Mouse (Mus musculus): ENCODE data around the gene Osgin1.

The Osgin1 gene

GRCm38 (mm10) chr8:119433582-119434174 is at the start of gene Osgin1:
Gene Osgin1 (plus strand): TSS chr8:119434124.
- no peak for DNase-seq

DNA sequence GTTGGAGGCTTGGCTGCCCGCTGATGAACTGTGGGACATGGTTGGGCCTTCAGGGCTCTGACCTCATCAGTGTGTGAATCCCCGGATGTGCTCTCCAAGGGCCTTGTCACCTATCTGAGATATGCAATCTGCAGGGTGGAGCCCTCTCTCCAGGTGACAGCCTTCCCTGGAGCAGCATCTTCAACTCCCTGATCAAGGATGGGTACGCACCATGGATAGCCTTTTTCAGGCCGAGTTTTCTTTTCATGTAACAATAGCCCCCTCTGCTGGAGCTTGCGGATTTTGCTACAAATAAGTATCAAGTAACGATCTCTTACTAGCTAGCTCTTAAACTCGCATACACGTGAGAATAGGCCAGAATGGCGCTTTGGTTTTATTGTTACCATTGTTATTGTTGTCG is 49.4 kb upstream of the Osgin1 start:
- DNase-seq = peak; percentile 73

DNA sequence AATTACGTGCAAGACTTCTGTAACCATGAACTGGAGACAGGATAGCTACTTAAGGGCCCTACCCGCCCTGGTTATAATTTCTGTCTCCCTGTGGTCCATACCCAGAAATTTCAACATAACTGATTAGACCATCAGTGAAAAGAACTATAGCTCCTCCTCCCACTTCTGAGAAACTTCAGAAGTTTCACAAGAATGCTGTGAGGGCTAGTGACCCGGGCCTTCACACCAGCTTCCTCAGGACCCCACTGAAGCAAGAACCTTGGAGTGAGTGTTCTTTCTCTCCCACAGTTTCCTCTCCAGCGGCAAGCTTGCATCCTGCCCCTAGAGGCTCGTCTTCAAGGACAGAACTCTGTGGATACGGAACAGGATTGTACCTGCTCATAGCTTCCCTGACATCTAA is 48.1 kb upstream of the Osgin1 start:
- DNase-seq = no peak

DNA sequence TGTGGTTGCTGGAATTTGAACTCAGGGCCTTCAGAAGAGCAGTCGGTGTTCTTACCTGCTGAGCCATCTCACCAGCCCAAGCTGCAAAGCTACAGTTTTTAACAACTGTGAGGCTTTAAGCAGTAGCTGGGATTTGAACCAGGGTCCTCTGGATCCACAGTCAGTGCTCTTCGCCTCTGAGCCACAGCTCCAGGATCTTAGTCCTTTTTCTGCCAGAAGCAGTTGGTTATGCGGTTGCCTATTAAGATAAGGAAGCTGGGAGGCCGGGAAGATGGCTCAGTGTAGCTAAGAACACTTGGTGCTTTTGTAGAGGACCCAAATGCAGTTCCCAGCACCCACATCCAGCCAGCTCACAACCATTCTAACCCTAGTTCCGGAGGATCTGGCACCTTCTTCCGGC is 46.9 kb upstream of the Osgin1 start:
- no peak for DNase-seq

DNA sequence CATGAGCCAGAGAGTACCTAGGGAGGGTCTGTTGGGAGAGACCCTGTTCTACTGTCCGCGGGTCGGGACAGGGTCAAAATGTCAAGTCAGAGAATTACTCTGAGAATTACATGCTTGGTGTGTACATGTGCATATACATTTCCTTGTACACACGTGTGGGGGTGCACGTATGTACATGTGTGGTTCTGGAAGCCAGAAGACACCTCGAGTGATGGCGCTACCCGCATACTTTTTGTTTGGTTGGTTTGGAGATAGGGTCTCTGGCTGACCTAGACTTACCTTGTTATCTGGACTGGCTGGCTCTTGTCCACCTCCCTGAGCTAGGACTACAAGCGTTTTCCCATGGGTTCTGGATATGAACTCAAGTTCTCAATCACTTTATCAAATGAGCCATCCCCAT is 39.8 kb upstream of the Osgin1 start:
- DNase-seq = no peak

DNA sequence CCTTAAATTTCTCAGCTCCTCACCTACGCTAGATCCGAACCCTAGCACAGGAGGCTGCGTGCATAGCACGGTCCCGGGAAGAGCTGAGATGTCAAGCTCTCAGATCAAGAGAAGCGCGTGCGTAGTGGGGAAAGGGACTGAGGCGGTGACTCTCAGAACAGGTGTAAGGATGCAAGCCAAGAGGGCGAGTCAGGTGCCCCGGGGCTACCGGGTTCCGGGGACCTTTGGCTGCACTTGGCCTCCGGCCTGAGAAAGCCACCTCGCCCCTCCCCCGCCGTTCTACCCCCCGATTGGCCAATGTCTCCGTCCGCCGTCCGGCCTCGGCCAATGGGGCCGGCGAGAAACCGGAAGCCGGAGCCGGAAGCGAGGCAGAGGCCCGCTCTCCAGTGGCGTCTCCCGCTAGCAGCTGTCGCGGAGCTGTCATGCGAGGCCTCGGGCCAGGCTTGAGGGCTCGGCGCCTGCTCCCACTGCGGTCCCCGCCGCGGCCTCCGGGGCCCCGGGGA is 39.3 kb upstream of the Osgin1 start, which contains the start of gene Mlycd:
Gene Mlycd, plus strand, starts transcription at position 355 of the 503 bp plus-strand sequence.
- peak; percentile 95 for DNase-seq

- DNase-seq = no peak
These were observed 38.6 kb upstream of the Osgin1 start for GRCm38 (mm10) chr8:119395072-119395950.

DNA sequence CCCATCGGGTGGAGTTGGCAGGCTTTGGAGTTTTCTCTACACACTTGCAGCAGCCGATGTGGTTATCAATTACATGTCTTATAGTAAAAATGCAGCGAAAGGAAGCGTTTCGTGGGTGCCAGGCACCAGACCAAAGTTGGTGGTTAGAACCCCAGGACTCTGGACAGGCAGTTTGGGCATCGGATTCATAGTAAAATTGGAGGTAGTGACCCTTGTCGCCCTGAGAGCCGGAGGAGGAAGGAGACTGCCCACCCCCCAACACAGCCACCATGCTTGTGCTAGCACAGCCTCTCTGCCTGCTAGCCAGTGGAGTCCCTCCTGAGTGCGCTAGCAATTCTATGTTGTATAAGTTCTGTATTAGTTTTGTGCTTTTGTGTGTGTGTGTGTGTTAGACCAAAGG is 35.4 kb upstream of the Osgin1 start:
- DNase-seq = no peak

DNA sequence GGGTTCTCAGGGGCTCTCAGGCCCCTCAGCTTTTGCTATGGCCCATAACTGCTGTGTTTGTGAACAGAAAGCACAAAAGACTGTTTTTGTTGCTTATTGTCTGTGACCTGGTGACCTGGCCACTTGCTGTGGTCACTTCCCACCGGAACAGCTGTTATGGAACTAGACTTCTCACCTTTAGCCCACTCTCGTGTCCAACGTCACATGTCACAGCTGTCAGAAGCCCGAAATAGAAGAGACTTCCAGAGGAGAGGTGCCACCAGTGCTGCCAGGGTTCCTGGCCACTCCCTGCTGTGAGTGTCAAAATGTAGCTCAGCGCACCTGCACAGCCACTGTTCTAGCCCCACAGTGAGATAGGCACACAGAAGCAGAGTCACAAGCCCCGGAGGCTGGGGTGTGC is 34.7 kb upstream of the Osgin1 start:
- DNase-seq = no peak

DNA sequence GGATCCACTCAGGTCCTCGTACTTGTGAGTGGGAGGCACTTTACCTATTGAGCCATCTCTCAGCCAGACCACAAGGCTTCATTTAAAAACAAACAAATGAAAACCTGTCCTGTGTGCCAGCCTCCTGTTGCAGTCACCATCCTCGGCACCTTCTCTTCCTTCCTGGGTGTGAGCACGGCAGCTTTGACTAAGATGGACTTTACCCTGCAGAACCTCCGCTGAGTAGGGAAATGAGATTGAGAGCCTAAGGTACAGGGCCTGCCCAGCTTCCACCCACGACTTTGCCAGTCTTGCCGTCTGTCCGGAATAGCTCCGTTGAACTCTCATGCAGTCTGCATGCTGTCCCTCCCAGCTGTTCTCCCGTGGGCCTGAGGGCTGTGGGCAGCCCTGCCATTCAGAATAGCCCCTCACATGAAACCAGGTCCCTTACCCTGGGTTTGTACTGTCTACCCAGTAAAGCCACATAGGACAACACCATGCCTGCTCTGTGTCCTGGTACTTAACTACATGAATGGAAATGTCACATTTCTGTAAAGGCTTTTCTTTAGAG is 33.7 kb upstream of the Osgin1 start:
- no peak for DNase-seq

- no peak for DNase-seq
These were observed 33.0 kb upstream of the Osgin1 start for GRCm38 (mm10) chr8:119400904-119401303.

DNA sequence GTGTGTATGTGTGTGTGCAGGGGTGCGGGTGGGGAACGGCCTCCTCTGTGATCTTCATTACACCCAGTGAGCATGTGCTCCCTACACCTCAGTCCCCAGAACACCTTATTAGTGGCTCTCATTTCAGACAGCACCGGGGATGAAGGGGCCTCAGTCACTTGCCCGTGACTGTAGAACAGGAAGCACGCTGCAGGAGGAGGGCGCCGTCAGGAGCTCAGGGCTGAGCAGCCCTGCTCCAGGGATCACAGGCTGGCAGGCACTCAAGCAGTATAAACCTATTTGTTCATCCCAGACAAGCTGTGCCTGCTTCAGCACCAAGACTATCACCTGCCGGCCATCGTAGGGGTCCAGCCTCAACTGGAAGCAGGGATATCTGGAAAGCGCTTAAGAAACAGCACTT is 30.0 kb upstream of the Osgin1 start:
- DNase-seq = no peak

GRCm38 (mm10) chr8:119404648-119405047 is 29.3 kb upstream of the Osgin1 start:
- DNase-seq = no peak

- no peak for DNase-seq
These were observed 25.6 kb upstream of the Osgin1 start for GRCm38 (mm10) chr8:119408311-119408710.

GRCm38 (mm10) chr8:119412037-119412734 is 21.7 kb upstream of the Osgin1 start:
- DNase-seq = no peak

DNA sequence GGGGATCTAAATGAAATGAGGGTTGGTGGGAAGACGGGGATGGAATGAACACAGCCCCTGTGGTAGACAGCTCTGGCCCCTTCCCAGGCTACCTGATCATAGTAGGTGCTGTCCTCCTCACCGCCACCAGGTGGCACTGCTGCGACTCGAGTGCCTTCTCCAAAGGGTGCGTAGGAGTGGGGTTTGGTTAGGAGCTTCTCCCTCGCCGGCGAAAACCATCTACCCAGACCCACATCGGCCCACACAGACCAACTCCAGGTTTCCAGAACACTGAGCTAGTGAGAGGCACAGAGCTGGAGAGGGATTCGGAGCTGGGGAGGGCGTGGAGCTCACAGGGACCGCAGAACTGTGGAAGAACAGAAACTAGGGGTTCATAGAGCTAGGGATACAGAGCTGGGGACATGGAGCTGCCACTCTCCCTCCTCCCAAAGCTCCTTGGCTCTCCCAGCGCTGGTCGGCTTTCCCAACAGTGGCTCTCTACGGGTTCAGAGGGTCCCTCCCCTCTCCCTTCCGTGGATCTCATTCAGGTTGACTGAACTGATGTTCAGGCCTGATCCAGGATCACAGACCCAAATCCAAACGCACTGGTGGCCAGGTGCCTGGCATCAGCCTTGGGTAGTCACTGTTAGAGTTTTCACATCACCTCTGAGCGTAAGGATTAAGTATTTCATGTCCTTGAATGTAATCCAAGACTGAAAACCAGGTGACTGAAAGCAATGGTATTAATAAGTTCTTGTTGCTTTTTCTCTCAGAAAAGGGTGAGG is 21.0 kb upstream of the Osgin1 start:
- DNase-seq = peak; percentile 82

- DNase-seq = no peak
These were observed 20.3 kb upstream of the Osgin1 start for GRCm38 (mm10) chr8:119413605-119414004.

DNA sequence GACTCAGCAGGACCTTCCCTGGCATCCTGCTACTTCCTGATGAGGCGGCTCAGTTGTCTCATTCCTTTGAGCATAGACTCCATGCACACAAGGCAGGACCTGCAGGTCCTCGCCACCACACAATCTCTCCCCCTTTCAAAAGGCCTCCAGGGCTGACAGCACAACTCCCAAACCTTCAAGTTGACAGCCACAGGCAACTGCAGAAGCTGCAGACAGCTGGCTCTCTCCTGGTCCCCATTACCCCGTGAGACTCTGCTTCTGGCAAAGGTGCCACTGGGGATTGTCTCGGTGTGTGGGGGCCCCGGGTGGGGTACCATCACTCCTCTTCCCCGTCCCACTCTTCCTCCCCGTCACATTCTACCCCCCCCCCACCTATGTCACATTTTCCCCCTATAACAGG is 13.6 kb upstream of the Osgin1 start:
- no peak for DNase-seq

GRCm38 (mm10) chr8:119421603-119422122 is 12.3 kb upstream of the Osgin1 start:
- no peak for DNase-seq

- no peak for DNase-seq
These were observed 11.7 kb upstream of the Osgin1 start for GRCm38 (mm10) chr8:119422123-119422711.

DNA sequence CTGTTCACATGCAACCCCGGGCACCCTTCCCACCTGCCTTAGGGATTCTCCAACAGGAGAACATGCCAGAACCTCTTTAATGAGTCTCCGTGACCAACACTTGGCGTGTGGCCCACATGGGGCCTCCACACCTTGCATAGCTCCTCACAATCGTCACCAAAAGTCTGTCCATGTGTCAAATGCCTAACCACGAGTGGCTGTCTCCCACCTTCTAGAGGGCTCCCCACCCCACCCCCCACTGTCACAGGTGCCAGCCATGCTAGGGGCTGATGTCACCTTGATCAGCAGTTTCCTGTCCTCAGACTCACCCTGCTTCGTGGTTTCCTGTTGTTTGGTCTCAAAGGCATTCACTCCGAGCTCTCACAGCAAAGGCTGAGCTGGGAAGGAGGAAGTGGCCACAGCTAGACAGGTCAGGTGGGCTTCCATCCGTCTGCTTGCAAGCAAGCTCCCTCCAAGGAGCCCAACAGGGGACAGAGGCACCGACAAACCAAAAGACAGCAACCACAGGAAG is 10.2 kb upstream of the Osgin1 start:
- DNase-seq = no peak

All from right cerebral cortex, adult 18-20 months (tissue).